Mouse (Mus musculus) induced T-regulatory cell, adult 2 months (primary cell): Measurements from ENCODE around the gene Gm10775.

Experiments
- DNase-seq: peaks from one replicate; pipeline ENCODE4 v3.0.0-alpha.2; 2012; ENCODE audit warnings: low read depth

Gm10775 gene

GRCm38 (mm10) chr13:65259239-65259638 lies at the start of gene Gm10775:
TSS of gene Gm10775 (plus strand) at chr13:65259539.
- no peak for DNase-seq

GRCm38 (mm10) chr13:65225945-65226344 lies 33.4 kb upstream of the Gm10775 start:
- no peak for DNase-seq

GRCm38 (mm10) chr13:65226657-65227056 lies 32.7 kb upstream of the Gm10775 start:
- DNase-seq: no peak

GRCm38 (mm10) chr13:65237211-65237610 lies 22.1 kb upstream of the Gm10775 start:
- no peak for DNase-seq

- peak; percentile 99 for DNase-seq
These were observed 18.7 kb upstream of the Gm10775 start for GRCm38 (mm10) chr13:65240509-65241098.

- DNase-seq: peak; percentile 96
These were observed 18.2 kb upstream of the Gm10775 start for GRCm38 (mm10) chr13:65241099-65241626.

- peak; percentile 83 for DNase-seq
These were observed 17.6 kb upstream of the Gm10775 start for GRCm38 (mm10) chr13:65241627-65242318.

- DNase-seq: peak; percentile 34
These were observed 17.0 kb upstream of the Gm10775 start for GRCm38 (mm10) chr13:65242319-65242787.

- DNase-seq: peak; percentile 67
These were observed 16.1 kb upstream of the Gm10775 start for GRCm38 (mm10) chr13:65243273-65243672.

GRCm38 (mm10) chr13:65258175-65258954 lies 974 bp upstream of the Gm10775 start:
- DNase-seq: no peak

- DNase-seq: no peak
These were observed 2.7 kb downstream of the Gm10775 start for GRCm38 (mm10) chr13:65262086-65262485.

GRCm38 (mm10) chr13:65277994-65278382 lies 18.6 kb downstream of the Gm10775 start:
- DNase-seq: no peak

- DNase-seq: peak; percentile 94
These were observed 19.3 kb downstream of the Gm10775 start, which contains the start of gene Zfp369 for GRCm38 (mm10) chr13:65278383-65279341. TSS of gene Zfp369 (plus strand) at chr13:65278814.

- DNase-seq: peak; percentile 37
These were observed 27.4 kb downstream of the Gm10775 start for GRCm38 (mm10) chr13:65286771-65287170.

GRCm38 (mm10) chr13:65296354-65296753 lies 37.0 kb downstream of the Gm10775 start:
- no peak for DNase-seq
